Mouse (Mus musculus) embryonic facial prominence, embryonic 14.5 days (tissue): ENCODE measurements around the gene Klhl29. TPM values are rescaled to one million over a fixed set of nuclear protein-coding genes. Genes with fewer than 3 reads are reported as not detected.

Experiments used
- ATAC-seq: fragments of 200-750 bp; cut with Nextera tagmentation; 2 replicates; pipeline ENCODE4 v1.8.0; 2017; ENCODE audit warnings: low read depth, moderate number of reproducible peaks, moderate TSS enrichment
- DNase-seq: peaks from one replicate; pipeline ENCODE4 v3.0.0-alpha.2; 2015; ENCODE audit warnings: low spot score
- H3K27ac ChIP-seq: fragments of 300-500 bp; sonication (generic); replicated peaks from 2 replicates; pipeline ENCODE4 v1.5.1; 2014; ENCODE audit warnings: low read depth, mild to moderate bottlenecking, low read length, moderate library complexity
- H3K27me3 ChIP-seq: fragments of 300-500 bp; sonication (generic); replicated peaks from 2 replicates; pipeline ENCODE4 v1.6.1; 2014; ENCODE audit warnings: low read length; ENCODE audit not compliant: control insufficient read depth, insufficient read depth
- H3K36me3 ChIP-seq: fragments of 300-500 bp; sonication (generic); 2 replicates; pipeline ENCODE4 v1.6.1; 2014; ENCODE audit warnings: low read length, mixed read lengths; ENCODE audit not compliant: control insufficient read depth, insufficient read depth
- H3K4me1 ChIP-seq: fragments of 300-500 bp; sonication (generic); 2 replicates; pipeline ENCODE4 v1.6.1; 2014; ENCODE audit warnings: antibody characterized with exemption, low read length; ENCODE audit not compliant: control insufficient read depth, insufficient read depth
- H3K4me2 ChIP-seq: fragments of 300-500 bp; sonication (generic); 2 replicates; pipeline ENCODE4 v1.6.1; 2014; ENCODE audit warnings: low read depth, mild to moderate bottlenecking, low read length, moderate library complexity, mixed read lengths
- H3K4me3 ChIP-seq: fragments of 300-500 bp; sonication (generic); 2 replicates; pipeline ENCODE4 v1.5.1; 2014; ENCODE audit warnings: low read depth, mild to moderate bottlenecking, low read length
- H3K9ac ChIP-seq: fragments of 300-500 bp; sonication (generic); 2 replicates; pipeline ENCODE4 v1.6.1; 2014; ENCODE audit warnings: low read depth, mild to moderate bottlenecking, low read length, moderate library complexity, mixed read lengths
- H3K9me3 ChIP-seq: fragments of 300-500 bp; sonication (generic); 2 replicates; pipeline ENCODE4 v1.6.1; 2016; ENCODE audit warnings: low read length; ENCODE audit not compliant: control insufficient read depth
- WGBS: fragments of 180-500 bp; shearing (Covaris S2); extraction: QIAGEN DNeasy Blood & Tissue Kit; methylation state at CpG from one replicate; pipeline ENCODE4 v1.1.7; 2014; 5-methylcytosine and 5-hydroxymethylcytosine counted together
- polyA plus RNA-seq: library from polyadenylated mRNA; unstranded; fragments of >200 nt; fragmentation: Nextera tagmentation; extraction: Ambion mirVana; gene quantifications from 2 replicates; pipeline ENCODE4 v1.2.1, GENCODE M21; 2014

Gene Klhl29
- 3.6 and 3.7 TPM in 2 replicates for polyA plus RNA-seq

GRCm38 (mm10) chr12:5375616-5376461 lies at the start of gene Klhl29:
Gene Klhl29 (minus strand): TSS chr12:5375682.
- peak; percentile 94 for DNase-seq
- ATAC-seq = peak; percentile 94
- peaks cover 11% of the 10 kb centered on the region; the same call in 1 of the 2 replicates for H3K27me3 ChIP-seq
- peaks cover 14% of the 10 kb centered on the region for H3K4me1 ChIP-seq
- H3K9me3 ChIP-seq = no peaks in the 10 kb centered on the region
- H3K27ac ChIP-seq = peak within 1 kb of the TSS; percentile 74
- 2% methylated on average over 48 of the region's 66 CpGs for WGBS
- peak within 1 kb of the TSS; percentile 98 for H3K4me2 ChIP-seq
- no peaks in the 10 kb centered on the region for H3K36me3 ChIP-seq
- H3K9ac ChIP-seq = peak within 1 kb of the TSS; percentile 80
- H3K4me3 ChIP-seq = peak within 1 kb of the TSS; percentile 88

GRCm38 (mm10) chr12:5425276-5425675 lies 49.8 kb upstream of the Klhl29 start:
- ATAC-seq = no peak
- Histone ChIP-seq H3K4me3 (no peak overlapping the region), H3K9ac (no peak overlapping the region), H3K27ac (no peak overlapping the region), H3K4me1 (no peaks in the 10 kb centered on the region; the same call in 1 of the 2 replicates), H3K4me2 (no peak overlapping the region), H3K36me3 (no peaks in the 10 kb centered on the region), H3K27me3 (no peaks in the 10 kb centered on the region), H3K9me3 (no peaks in the 10 kb centered on the region)
- WGBS = 39% methylated on average over 4 of the region's 4 CpGs
- no peak for DNase-seq

GRCm38 (mm10) chr12:5415806-5416205 lies 40.3 kb upstream of the Klhl29 start:
- WGBS = 28% methylated on average over 3 of the region's 3 CpGs
- no peaks in the 10 kb centered on the region for H3K9me3 ChIP-seq
- H3K36me3 ChIP-seq = no peaks in the 10 kb centered on the region
- ATAC-seq (no peak), DNase-seq (peak; percentile 31)
- no peak overlapping the region for H3K4me2 ChIP-seq
- no peaks in the 10 kb centered on the region for H3K27me3 ChIP-seq
- H3K27ac ChIP-seq = no peak overlapping the region
- no peak overlapping the region for H3K9ac ChIP-seq
- no peak overlapping the region for H3K4me3 ChIP-seq
- peaks cover 17% of the 10 kb centered on the region for H3K4me1 ChIP-seq

DNA sequence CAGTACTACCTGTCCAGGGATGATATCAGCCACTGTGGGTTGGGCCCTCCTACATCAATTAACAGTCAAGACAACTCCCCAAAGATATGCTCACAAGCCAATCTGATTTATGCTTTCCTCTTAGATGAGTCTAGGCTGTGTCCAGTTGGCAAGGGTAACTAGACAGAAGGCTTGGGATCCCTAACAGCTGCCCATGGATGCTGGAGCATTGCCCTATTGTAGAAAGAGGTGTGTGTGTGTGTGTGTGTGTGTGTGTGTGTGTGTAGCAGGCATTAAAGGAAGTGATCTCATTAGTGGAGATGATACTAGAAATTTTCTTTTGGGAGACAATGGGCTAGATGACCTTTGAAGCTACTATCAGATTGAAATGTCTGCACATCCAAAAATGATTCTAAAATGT lies 38.5 kb upstream of the Klhl29 start:
- no peak overlapping the region for H3K9ac ChIP-seq
- ATAC-seq (no peak), DNase-seq (no peak)
- no peaks in the 10 kb centered on the region for H3K9me3 ChIP-seq
- peaks cover 26% of the 10 kb centered on the region for H3K4me1 ChIP-seq
- H3K4me2 ChIP-seq = no peak overlapping the region
- no peaks in the 10 kb centered on the region for H3K27me3 ChIP-seq
- no peaks in the 10 kb centered on the region for H3K36me3 ChIP-seq
- H3K4me3 ChIP-seq = no peak overlapping the region
- no peak overlapping the region for H3K27ac ChIP-seq

GRCm38 (mm10) chr12:5411761-5412537 lies 36.5 kb upstream of the Klhl29 start:
- no peak overlapping the region for H3K4me3 ChIP-seq
- H3K36me3 ChIP-seq = no peaks in the 10 kb centered on the region
- H3K9ac ChIP-seq = no peak overlapping the region
- DNase-seq (peak; percentile 54), ATAC-seq (no peak)
- H3K9me3 ChIP-seq = no peaks in the 10 kb centered on the region
- peaks cover 26% of the 10 kb centered on the region for H3K4me1 ChIP-seq
- WGBS = 61% methylated on average over 13 of the region's 13 CpGs
- H3K27ac ChIP-seq = no peak overlapping the region
- no peak overlapping the region for H3K4me2 ChIP-seq
- H3K27me3 ChIP-seq = no peaks in the 10 kb centered on the region

DNA sequence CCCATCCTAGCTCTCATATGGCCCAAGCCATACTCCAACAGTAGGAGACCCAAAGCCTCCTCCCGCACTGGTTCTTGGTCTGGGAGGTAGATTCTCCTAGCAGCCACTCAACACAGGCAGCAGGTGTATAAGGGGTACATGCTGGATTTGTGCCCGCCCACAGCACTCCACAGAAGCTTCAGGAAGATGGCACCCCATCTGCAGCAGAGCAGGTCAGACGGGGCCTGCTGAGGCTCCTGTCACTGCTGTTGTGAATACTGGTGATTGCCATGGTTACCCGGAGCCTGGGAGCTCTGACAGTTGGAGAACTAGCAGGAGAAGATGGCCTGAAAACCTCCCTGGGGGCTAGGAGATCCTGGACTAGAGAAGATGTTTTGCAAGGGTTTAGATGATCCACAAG lies 35.9 kb upstream of the Klhl29 start:
- no peak overlapping the region for H3K4me2 ChIP-seq
- H3K36me3 ChIP-seq = no peaks in the 10 kb centered on the region
- H3K27ac ChIP-seq = no peak overlapping the region
- H3K9me3 ChIP-seq = no peaks in the 10 kb centered on the region
- ATAC-seq (no peak), DNase-seq (no peak)
- H3K4me1 ChIP-seq = peaks cover 26% of the 10 kb centered on the region
- no peak overlapping the region for H3K9ac ChIP-seq
- 77% methylated on average over 4 of the region's 4 CpGs for WGBS
- H3K27me3 ChIP-seq = no peaks in the 10 kb centered on the region
- H3K4me3 ChIP-seq = no peak overlapping the region

DNA sequence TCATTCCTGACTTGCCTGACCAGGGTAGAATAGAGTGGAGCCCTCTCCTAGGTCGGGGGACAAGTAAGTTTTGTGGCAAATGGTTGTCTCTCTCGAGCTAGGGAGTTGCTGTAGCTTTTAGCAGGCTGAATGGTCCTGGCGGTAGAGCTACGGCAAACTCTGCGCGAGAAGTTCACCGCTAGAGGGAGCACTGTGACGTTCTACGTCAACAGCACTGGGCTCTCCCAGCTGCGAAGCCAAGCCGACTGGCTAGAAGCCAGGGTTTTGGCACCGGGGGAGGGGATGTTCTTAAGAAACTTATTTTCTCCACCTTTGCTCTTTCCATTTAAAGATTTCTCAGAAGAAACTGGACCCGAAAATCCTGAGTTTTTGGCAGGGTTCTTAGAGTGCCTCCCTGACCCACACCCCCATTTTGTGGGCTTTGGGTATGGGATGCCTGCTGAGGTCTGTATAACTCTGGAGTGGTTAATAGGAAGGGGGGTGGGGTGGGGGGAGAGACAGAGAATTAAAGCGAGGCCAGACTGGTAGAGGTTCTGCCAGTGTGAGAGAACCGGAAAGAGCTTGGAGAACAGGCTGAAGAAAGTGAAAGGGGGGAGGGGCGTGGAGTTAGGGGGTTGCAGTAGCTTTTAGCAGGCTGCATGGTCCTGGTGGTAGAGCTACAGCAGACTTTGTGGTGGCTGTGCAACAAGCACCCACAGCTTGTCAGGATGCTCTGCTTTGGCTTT lies 35.1 kb upstream of the Klhl29 start:
- Histone ChIP-seq H3K27me3 (no peaks in the 10 kb centered on the region), H3K4me1 (peaks cover 18% of the 10 kb centered on the region), H3K27ac (no peak overlapping the region; the same call in 1 of the 2 replicates), H3K36me3 (no peaks in the 10 kb centered on the region), H3K9ac (0 out of 2 replicates have a peak overlapping the region, but pooled peaks have one; percentile 4), H3K9me3 (no peaks in the 10 kb centered on the region), H3K4me2 (peak overlapping the region; percentile 52), H3K4me3 (no peak overlapping the region; the same call in 1 of the 2 replicates)
- peak; percentile 92 for ATAC-seq
- DNase-seq = peak; percentile 96
- 6% methylated on average over 16 of the region's 16 CpGs for WGBS

DNA sequence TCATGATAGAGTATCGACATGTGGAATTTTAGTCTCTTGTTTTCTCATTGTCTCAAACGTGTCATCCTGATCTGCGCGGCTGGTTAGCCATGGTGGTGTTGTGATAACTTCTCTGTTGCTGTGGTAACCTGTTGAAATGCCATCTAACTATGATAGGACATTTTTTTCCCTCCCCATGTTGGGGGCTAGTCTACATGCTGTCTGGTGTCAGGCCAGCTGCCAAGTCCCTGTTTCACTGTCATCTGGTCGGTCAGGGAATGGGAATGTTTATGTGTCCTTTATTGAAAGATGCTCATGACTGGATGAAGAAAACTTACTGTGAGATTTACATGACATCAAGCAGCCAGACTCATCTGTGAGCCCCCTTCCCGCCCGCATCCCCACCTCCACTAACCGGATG lies 31.7 kb upstream of the Klhl29 start:
- 81% methylated on average over 8 of the region's 8 CpGs for WGBS
- no peaks in the 10 kb centered on the region for H3K9me3 ChIP-seq
- no peaks in the 10 kb centered on the region for H3K27me3 ChIP-seq

More for the DNA sequence above, 31.7 kb upstream of the Klhl29 start:
- Histone ChIP-seq H3K4me3 (no peak overlapping the region), H3K9ac (no peak overlapping the region), H3K4me2 (no peak overlapping the region), H3K36me3 (no peaks in the 10 kb centered on the region), H3K4me1 (peaks cover 17% of the 10 kb centered on the region; the same call in 1 of the 2 replicates), H3K27ac (no peak overlapping the region)
- DNase-seq (no peak), ATAC-seq (no peak)
